Mouse (Mus musculus): ENCODE measurements around the gene Spata5.

The Spata5 gene

DNA sequence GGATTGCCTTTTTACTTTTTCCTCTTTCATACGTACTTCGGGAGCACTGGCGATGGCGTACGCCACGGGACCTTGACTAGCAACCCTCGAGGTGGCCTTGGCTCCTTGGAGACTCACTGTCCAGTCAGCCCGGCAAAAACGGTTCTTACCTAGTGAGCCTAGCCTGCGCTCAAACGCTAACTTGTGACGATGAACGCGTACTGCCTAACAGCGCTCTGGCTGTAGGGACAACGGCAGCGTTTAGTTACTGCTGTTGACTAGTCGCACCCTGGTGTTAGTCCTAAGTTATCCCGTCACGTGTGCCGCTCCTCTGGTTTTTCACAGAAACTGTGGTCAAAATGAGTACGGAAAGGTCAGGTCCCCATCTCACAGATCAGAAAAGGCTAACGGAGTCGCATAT lies 945 bp downstream of the Spata5 start:
- no peak for DNase-seq (ENCODE audit: low read depth, low spot score)

DNA sequence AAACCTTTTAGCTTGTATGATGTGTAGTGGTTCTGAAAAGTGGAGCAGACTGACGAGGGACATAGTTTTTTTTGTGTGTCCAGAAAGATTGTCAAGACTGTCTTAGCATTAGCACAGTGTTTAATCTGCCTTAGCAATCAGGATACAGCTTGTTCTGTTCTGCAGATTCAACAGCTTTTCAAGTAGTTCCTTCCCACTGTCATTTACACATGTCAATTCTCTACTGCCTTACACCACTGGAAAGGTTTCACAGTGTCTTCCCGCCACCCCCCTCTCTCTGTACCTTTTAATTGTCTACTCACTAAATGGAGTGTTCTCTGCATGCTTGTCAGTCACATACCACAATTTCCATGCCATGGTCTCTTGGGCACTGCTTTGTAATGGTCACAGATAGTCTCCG lies 1.5 kb downstream of the Spata5 start:
- no peak for DNase-seq (ENCODE audit: low read depth, low spot score)

DNA sequence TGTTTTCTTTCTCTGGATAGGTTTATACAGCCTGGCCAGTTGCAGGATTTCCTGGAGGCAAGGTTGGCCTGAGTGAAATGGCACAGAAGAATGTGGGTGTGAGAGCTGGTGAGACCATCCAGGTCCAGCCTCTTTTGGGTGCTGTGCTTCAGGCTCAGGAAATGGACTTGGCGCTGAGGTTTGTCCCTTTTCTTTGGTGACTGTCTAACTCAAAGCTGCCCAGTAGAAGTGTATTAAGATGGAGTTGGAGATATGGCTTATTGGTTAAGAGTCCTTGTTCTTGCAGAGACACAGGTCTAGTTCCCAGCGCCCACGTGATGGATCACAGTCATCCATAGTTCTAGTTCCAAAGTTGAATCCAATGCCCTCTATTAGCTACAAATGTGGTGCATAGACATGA lies 6.4 kb downstream of the Spata5 start:
- DNase-seq (ENCODE audit: low read depth, low spot score) = no peak

DNA sequence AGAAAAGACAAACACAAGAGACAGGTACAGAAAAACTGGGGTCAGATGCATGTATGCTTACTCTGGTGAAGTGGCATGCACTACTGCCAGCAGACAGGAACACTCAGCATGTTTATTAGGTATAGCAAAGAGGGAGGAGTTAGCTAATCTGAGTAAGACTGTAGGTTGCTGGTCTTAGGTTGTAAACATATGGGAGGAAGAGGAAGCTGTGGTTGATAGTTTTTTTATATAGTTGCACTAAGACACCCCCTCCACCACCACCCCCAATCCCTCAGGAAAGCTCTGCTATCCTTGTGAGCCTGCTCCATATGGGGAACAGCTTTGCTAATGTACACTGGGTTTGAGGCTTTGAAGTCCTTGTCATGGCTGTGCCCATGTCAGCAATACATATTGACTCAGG lies 10.7 kb downstream of the Spata5 start:
- no peak for DNase-seq (ENCODE audit: low read depth, low spot score)

DNA sequence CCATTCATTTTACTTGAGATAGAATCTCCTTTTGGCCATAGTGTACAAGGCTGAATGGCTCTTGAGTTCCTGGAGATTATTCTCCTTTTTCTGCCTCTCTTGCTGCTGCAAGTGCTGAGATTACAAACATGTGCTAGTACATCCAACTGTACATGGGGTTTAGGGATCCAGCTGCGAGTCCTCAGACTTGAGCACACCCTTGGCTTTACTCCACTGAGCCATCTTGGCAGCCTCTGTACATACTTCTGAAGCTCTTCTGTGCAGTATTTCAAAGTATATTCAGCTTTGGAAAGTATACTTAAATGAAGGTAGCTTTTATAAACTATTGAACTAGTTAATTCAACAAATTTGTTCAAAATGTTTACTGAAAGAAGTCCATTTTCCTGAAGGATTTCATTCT lies 20.1 kb downstream of the Spata5 start:
- DNase-seq (ENCODE audit: low read depth, low spot score) = no peak

DNA sequence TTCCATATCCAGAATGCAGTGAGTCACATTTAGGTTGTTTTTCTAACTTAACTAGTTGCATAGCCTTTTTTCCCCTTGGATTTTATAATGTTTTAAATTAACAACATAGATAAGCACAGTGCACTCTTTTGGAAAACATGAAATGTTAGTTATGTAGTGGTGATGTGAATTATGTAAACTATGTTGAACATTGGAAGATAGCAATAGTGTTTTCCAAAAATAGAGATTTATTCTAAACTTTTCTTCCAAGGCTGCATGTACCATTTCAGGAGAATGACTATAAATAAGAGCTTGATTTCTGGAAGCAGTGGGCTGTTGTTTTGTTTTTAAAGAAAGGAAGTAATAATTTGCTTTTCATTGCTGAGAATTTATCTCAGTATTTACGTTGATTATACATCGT lies 23.7 kb downstream of the Spata5 start:
- DNase-seq (ENCODE audit: low read depth, low spot score) = no peak

DNA sequence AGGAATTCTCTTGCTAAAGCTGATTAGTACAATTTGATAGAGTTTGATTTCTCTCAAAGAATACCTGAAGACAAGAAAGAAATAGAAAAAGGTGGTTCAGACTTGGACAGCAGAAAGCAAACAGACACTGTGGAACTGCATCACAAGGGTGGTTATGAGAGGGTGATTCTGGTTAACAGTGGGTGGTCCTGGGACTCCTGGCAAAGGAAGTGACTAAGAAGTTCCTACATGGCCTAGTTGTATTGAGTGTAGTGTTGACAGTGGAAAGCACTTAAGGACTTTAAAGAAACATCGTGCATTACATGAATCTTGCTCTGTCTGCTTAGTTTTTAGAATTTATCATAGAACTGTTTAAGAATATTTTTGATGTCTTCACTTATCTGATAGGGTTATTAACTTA lies 36.3 kb downstream of the Spata5 start:
- no peak for DNase-seq (ENCODE audit: low read depth, low spot score)

DNA sequence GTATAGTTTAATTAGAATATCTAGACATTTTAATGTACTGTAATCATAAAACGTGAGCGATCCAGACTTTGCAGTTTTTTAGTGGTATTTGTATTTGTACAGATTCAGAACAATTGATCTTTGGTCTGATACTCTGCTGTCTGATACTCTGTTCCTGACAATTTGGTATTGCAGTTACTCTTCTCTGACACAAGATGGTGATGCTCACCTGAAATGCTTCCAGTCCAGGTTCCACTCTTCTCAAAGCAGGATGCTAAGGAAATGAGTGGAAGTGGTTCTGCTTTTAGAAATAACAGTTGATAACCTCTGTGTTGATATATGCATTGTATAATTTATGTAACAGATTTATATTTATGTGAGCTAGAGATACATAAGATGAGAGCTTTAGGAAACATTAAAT lies 48.5 kb downstream of the Spata5 start:
- DNase-seq (ENCODE audit: low read depth, low spot score) = no peak

DNA sequence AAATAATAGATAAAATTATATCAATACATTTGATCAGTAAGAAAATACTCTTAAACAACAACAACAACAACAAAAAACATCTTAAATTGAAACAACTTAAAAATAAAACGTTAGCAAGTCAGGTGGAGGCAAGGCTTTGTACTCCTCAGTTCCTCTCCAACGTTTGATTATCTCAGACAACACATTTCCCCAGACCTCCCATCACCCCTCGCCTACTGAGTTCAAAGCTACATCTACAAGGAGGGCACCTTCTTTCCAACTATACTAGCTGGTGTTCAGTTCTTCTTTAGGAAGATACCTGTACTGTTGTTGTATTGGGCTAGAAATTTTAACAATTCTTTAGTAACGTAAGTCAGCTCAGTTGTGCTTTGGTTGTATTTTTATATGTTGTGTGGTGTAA lies 49.7 kb downstream of the Spata5 start:
- DNase-seq (ENCODE audit: low read depth, low spot score) = no peak

DNA sequence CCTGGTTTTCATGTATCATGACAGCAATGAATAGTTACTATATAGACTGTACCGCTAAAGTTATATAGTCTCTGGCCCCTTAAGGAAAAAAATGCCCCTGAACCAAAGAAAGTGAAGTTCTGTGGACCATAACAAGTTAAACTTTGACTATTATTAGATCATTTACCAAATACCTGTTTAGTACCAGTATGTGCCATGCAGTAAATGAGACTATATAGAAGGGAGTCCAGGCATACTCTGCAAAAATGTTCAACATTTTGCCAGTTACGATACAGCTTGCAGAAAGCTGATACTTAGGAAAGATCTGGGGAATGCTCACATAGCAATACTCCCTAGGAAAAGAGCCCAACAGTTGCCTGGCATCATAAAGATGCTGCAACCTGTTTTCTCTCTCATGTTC lies 51.2 kb downstream of the Spata5 start:
- no peak for DNase-seq (ENCODE audit: low read depth, low spot score)

DNA sequence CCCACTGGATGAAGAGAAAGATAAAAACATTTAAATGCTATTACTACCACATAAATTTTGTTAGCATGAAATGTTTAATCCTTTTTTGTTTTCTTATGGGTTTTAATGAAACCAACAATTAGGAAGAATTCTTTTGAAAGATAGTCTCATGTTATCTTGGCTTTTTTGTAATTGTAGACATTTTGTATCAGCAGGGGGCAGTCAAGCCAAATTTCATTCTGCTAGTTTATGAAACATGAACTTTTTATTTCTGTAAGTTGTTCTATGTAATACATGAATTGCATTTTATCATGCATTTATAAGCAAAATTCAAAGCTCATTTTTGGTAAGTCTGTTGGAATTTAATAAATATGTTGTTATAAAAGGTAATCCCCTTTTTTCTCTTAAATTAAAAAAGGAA lies 52.8 kb downstream of the Spata5 start:
- no peak for DNase-seq (ENCODE audit: low read depth, low spot score)

DNA sequence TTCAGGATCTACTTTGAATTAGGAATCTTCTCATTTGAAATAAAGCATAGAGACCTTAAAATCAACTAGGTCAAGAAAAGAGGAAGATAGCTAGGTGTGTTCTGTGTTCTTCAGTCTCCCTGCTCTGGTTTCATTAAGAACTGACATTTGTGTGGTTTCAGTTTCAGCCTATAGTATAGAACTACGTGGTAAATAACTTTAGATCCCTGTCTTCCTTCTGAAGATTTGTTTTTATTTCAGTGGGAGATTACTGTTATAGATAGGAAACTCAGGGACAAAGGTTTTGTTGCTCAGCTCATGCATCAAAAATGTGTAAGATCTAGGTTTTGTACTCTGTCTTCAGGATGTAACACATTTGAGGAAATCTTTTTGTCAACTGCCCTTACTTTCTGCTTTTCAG lies 56.8 kb downstream of the Spata5 start:
- DNase-seq (ENCODE audit: low read depth, low spot score) = no peak

DNA sequence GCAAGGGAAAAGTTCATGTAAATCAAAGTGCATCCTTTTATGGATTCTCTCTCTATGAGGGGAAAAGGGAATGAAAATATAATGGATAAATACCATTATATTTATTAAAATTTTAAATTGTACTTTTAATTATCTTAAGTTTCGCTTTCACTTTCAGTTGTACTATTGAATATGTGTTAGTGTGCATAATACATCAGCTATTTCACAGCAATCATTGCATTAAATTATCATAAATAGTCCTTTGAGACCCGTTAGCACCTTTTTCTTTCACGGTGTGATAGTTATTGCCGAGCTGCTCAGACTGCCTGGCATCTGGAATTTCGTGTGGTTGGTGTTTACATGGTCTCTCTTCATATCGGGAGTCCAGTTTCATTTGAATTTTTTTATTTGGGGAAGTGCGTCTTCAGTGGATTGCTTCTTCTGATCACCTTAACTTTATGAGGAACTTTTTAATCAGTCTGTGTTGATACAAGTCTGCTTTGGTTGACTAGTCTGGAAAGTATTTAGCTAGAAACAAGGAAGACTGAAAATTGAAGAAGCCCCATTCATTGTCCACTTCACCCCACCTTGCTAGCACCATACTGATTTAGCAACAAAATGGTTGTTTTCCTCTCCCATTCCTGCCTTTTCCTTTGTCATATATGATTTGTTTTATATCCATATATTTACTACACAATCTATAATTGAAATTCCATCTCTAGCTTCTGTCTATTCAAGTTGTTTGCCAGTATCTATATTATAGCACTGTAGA lies 57.9 kb downstream of the Spata5 start:
- no peak for DNase-seq (ENCODE audit: low read depth, low spot score)

DNA sequence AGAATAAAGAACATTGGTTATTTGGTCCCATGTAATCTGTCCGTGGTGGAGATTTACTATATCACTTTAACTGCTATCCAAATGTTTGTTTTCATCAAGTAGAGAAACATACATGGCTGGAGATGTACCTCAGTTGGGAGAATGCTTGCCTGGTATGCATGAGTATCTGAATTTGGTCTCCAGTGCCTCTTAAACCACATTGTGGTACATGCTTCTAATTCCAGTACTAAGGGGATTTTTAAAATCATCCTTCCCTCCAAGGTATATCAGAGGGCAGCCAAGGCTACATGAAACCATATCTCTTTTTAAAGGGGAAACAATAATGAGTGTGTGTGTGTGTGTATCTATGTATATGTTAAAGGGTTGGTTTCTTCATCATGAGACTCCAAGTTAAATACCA lies 60.1 kb downstream of the Spata5 start:
- DNase-seq (ENCODE audit: low read depth, low spot score) = no peak

DNA sequence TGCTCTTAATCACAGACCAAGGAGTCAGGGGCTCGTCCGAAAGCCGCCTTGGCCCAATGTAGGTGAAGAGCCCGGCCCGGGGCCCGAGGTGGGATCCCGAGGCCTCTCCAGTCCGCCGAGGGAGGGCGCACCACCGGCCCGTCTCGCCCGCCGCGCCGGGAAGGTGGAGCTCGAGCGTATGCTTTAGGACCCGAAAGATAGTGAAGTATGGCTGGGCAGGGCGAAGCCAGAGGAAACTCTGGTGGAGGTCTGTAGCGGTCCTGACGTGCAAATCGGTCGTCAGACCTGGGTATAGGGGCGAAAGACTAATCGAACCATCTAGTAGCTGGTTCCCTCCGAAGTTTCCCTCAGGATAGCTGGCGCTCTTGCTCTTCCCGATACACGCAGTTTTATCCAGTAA lies 61.6 kb downstream of the Spata5 start:
- no peak for DNase-seq (ENCODE audit: low read depth, low spot score)

DNA sequence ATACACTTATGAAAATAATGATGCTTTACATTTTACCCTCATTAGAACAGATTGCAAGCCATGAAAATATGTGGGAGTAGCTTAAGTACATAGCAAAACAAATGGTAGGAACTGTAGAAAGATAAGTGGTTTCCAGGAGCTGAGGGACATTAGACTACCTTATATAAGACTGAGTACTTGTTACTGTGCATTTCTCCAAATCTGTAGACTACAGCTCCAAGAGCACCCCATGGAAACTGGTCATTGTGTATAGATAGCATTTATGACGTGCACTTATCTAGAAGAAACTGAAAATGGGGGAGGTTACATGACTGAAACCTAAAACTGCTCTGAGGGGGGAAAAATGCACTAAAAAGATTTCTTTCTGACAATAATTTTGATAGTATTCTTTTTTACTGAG lies 63.0 kb downstream of the Spata5 start:
- DNase-seq (ENCODE audit: low read depth, low spot score) = no peak

DNA sequence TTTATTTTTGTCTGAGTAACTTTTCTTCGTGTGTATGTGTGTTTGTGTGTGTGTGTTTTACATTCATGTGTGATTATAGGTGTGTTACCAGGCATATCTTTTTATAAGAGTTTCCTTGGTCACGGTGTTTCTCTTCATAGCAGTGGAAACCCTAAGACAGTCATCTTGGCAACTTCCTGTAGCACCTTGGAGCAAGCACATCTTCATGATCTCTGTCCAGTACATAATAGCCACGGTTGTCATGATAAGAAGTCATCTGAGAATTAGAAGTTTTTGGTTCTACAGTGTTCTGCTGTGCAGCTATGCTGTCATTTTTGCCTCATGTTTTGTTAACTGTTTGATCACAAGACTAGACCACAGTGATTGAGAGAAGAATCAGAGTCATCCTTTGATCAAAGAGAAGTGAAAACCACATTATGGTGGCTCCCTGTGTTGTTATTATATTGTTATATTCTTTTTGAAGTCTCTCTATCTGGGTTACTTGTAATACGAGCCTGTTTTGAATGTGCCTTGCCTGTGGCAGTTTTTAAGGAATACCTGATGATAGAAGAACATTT lies 64.1 kb downstream of the Spata5 start:
- no peak for DNase-seq (ENCODE audit: low read depth, low spot score)

DNA sequence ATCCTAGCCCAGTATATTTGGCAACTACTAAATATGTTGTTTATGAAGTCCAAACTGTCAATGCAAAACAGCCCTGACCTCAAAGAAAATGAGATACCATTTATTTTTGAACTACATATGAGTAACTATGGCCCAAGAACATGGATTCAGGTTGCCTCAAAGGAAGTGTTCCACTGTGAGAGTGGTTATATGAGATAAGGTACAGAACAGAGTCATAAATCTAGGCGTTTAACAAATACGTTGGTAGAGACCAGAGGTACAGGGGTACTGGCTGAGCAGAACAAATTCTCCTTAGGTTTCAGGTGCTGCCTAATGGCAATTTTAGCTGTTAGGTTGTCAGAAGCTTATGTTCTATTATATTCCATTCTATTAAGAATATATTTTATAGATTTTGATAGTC lies 67.9 kb downstream of the Spata5 start:
- DNase-seq (ENCODE audit: low read depth, low spot score) = no peak

DNA sequence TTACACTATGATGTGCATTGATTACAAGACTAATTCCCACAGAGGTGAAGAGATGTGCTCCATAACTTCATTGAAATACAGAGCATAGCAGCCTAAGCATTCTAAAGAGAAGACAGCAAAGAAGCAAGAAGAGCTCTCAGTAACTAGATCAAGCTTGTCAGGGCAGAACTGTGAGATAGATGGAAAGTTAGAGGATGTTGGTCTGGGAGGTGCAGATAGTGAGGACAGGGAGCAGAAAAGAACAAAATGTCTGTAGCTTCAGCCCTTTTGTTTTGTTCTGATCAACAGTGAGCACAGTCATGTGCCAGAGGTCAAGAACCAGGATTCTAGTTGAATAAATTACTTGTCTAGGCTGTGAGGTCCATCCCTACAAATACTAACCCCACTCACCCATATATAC lies 68.5 kb downstream of the Spata5 start:
- DNase-seq (ENCODE audit: low read depth, low spot score) = no peak

DNA sequence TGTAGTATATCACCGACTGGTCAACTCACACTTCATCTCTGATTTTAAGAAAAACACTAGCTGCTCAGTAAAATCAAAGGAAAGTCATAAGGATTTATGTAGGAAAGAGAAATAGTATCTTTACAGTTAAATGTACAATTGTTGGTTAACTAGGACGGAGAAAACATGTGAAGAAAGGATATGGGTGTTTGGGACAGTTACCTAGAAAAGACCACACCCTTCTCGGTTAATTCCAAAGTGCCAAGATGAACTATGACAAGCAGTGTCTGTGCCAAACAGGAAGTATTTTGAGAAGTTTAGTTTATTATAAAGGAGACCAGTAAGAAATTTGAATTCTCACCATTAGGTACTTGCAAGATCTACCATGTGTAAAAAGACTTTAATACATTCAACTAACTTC lies 70.3 kb downstream of the Spata5 start:
- no peak for DNase-seq (ENCODE audit: low read depth, low spot score)

DNA sequence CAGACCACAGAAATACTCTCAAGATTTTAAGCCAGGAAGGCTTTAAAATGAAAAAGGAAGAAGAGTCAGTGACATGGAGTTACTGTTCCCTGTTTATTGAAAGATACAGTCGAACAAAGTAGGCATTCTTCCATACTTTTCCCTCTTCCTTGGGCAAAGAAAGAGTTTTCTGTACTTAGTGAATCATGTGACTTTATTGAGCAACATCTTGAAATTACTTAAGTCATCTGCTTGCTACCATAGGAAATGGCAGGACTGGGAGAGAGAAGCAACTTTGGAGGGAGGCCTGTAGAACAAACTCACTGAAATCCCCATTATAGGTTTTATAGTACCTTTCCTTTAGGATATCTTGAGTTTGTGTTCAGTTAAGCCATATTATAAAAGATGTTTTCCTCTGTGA lies 81.2 kb downstream of the Spata5 start:
- DNase-seq (ENCODE audit: low read depth, low spot score) = no peak

DNA sequence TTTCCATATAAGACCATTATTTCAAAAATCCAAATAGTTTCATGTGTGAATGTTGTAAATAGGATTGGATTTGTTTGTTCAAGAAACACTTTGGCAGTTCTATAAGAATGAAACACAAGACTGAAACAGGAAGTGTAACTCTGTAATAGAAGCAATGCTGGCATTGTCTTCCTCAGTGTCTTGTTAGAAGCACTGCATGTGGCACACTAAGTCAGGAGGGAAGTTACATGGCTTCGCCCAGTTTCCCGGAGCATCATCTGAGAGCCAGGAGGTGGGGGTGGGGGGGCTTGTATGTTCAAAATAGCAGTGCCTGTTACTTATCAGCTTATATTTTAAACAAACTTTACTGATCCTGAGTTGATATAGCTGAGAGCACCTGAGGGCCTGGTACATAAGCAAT lies 82.9 kb downstream of the Spata5 start:
- no peak for DNase-seq (ENCODE audit: low read depth, low spot score)

DNA sequence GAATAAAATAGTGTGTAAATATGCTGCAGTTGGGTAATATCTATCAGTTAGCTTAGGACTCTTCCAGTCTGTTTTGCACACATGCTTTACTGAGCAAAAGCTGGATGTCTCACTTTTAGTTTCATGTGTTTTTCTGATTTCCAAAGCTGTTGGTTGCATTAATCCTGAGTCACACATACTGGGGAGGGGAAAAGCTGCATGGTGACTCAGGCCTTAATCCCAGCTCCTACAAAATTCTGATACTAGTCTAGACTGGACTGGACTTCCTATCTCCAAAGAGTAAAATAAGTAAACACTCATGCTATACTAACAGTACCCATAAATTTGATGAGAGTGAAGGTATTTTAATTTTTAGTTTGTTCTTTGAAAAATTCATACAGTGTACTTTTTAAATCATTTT lies 84.2 kb downstream of the Spata5 start:
- no peak for DNase-seq (ENCODE audit: low read depth, low spot score)
